Mouse (Mus musculus): Measurements from ENCODE around the gene Osbpl10. TPM values are rescaled to one million over a fixed set of nuclear protein-coding genes. Genes with fewer than 3 reads are reported as not detected.

The Osbpl10 gene
- total RNA-seq, 1 experiment from 2014 or later = not detected

Other genes starting within 250 kb of the Osbpl10 start
- 131 to 163 TPM (median 138 TPM) in 3 replicates for gene Cmtm6, start 247.5 kb upstream of the Osbpl10 start, total RNA-seq (2017)
- 95.2 to 128 TPM (median 119 TPM) in 3 replicates for gene Cmtm7, start 196.7 kb upstream of the Osbpl10 start, total RNA-seq (2017)
- 1.2 TPM in 1 of 3 replicates, not detected in the others for gene Cmtm8, start 134.4 kb upstream of the Osbpl10 start, total RNA-seq (2017)
- 21.8 to 25.5 TPM (median 22.6 TPM) in 3 replicates for gene Gpd1l, start 44.6 kb upstream of the Osbpl10 start, total RNA-seq (2017)
- 146 to 287 TPM (median 257 TPM) in 3 replicates for gene Rps27rt, start 4.2 kb downstream of the Osbpl10 start, total RNA-seq (2017)

Data from monocyte, adult 5-6 weeks (primary cell).